Mouse (Mus musculus) urinary bladder, postnatal 4 days (tissue): ENCODE results near the gene Rere.
"Not testable (repeated sequence)": the region's sequence is repeated elsewhere in the genome, so short reads cannot be mapped to it uniquely, and the experiment has no call there.

Experiments
- DNase-seq, 2 experiments: peaks; one replicate each; pipeline ENCODE4 v3.0.0; 2021 to 2022; ENCODE audit warnings: low spot score in 2 of 2

Gene Rere

GRCm38 (mm10) chr4:150283335-150283638 lies 1.8 kb downstream of the Rere start:
- peak in 1 of 2 experiments; percentile 23 for DNase-seq

- DNase-seq: peak in 1 of 2 experiments; percentile 47
These were observed 2.5 kb downstream of the Rere start for GRCm38 (mm10) chr4:150283993-150284392.

GRCm38 (mm10) chr4:150286980-150287379 lies 5.5 kb downstream of the Rere start:
- peak in 1 of 2 experiments; percentile 4 for DNase-seq

- DNase-seq: not testable (repeated sequence)
These were observed 6.0 kb downstream of the Rere start for GRCm38 (mm10) chr4:150287463-150287862.

- DNase-seq: no peak
These were observed 10.5 kb downstream of the Rere start for GRCm38 (mm10) chr4:150291900-150292299.

GRCm38 (mm10) chr4:150294870-150295269 lies 13.4 kb downstream of the Rere start:
- DNase-seq: no peak

- DNase-seq: no peak
These were observed 14.5 kb downstream of the Rere start for GRCm38 (mm10) chr4:150295966-150296365.

GRCm38 (mm10) chr4:150302726-150303125 lies 21.3 kb downstream of the Rere start:
- DNase-seq: no peak

- DNase-seq: no peak
These were observed 25.3 kb downstream of the Rere start for GRCm38 (mm10) chr4:150306701-150307100.

- DNase-seq: no peak
These were observed 25.8 kb downstream of the Rere start for GRCm38 (mm10) chr4:150307226-150307625.

GRCm38 (mm10) chr4:150311431-150311830 lies 30.0 kb downstream of the Rere start:
- no peak for DNase-seq

- DNase-seq: no peak
These were observed 31.2 kb downstream of the Rere start for GRCm38 (mm10) chr4:150312646-150313045.

GRCm38 (mm10) chr4:150315301-150315700 lies 33.9 kb downstream of the Rere start:
- no peak for DNase-seq

- no peak for DNase-seq
These were observed 35.1 kb downstream of the Rere start for GRCm38 (mm10) chr4:150316546-150316945.

- DNase-seq: no peak
These were observed 43.8 kb downstream of the Rere start for GRCm38 (mm10) chr4:150325046-150325801.

- no peak for DNase-seq
These were observed 44.6 kb downstream of the Rere start for GRCm38 (mm10) chr4:150326005-150326404.

GRCm38 (mm10) chr4:150327476-150327875 lies 46.0 kb downstream of the Rere start:
- no peak for DNase-seq

- no peak for DNase-seq
These were observed 52.7 kb downstream of the Rere start for GRCm38 (mm10) chr4:150333927-150334682.

- DNase-seq: no peak
These were observed 55.8 kb downstream of the Rere start for GRCm38 (mm10) chr4:150337260-150337659.

GRCm38 (mm10) chr4:150338906-150339650 lies 57.6 kb downstream of the Rere start:
- no peak for DNase-seq

- no peak for DNase-seq
These were observed 59.5 kb downstream of the Rere start for GRCm38 (mm10) chr4:150340796-150341525.

GRCm38 (mm10) chr4:150344526-150344925 lies 63.1 kb downstream of the Rere start:
- DNase-seq: no peak
